Mouse (Mus musculus): ENCODE measurements around the gene Rnf180.

Gene Rnf180

DNA sequence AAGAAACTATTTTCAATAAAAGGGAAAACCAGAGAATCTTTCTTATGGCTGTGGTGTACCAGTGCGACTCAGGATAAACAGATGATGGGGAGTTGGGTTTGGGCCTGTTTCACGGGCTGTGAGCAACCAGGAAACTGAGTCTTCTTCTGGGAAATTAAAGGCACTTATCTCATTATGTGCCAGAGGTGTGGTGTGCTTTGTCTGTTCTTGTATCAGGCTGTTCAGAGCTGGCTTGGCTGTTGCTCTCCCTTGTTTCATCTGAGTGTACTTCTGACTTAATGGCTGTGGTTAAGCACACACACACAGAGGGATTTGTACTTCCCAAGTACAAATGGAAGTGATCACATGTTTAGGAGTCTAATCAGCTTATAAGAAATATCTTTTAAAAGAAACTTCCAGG, 190.2 kb downstream of the Rnf180 start:
- TF ChIP-seq GATA4 (IDR thresholded peaks at IDR 0.05; ENCODE audit: insufficient replicate concordance, low read length): no peak

DNA sequence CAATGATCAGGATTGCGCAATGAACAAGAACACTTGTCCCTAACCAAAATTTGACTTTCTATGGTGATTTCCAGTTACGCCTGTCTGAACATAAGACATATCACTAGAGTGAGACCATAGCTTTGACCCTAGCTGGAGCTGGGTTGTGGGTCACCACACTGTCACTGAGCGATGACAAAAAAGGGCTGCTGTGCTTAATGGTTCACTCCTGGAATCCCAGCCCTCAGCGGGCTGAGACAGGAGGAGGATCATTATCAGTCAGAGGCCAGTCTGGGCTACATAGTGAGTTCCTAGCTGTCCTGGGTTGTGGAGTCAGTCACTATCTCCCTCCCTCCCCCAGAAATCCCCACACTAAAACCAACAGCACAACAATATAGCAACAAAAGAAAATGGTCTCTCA, 193.9 kb downstream of the Rnf180 start:
- no peak for TF ChIP-seq GATA4 (IDR thresholded peaks at IDR 0.05; ENCODE audit: insufficient replicate concordance, low read length)

- TF ChIP-seq GATA4 (IDR thresholded peaks at IDR 0.05; ENCODE audit: insufficient replicate concordance, low read length): no peak
These were observed 198.3 kb downstream of the Rnf180 start for GRCm38 (mm10) chr13:105096316-105096715.

DNA sequence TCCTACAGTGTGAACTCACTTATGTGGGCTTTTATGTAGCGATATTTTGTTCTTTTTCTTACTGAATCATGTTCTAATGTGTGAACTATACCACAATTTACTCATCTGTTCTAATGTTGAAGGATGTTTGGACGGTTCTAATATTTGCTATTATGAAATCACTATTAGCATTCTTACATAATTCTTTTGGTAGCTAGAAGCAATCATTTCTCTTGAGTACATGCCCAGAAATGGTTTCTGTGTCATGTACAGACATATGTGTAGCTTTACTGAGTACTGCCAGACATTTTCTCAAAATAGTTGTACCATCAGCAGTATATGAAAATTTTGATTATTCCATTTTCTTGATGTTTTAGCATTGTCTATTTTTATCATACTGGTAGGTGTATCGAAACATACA, 205.3 kb downstream of the Rnf180 start:
- no peak for TF ChIP-seq GATA4 (IDR thresholded peaks at IDR 0.05; ENCODE audit: insufficient replicate concordance, low read length)

DNA sequence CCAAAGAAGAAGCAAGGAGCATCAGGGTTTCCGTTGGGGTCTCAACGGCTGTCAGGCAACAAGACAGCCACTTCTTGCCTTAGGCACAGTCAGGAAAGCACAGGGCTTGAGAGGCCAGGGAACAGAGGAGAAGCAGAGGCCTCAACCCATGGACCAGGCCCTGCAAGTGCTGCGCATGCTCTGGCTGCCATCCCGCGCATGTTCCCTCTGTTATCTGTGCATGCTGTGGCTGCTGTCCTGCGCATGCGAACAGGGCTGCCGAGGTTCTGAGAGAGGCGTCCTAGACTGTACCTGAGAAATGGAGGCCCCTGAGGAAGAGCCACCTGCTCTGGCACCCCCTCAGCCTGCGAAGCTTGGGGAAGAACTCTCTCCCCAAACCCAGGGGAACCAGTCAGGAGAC, 212.8 kb downstream of the Rnf180 start, which contains the start of gene 4933425L06Rik:
Gene 4933425L06Rik, plus strand, starts transcription at position 261 of the 400 bp plus-strand sequence.
- no peak for TF ChIP-seq GATA4 (IDR thresholded peaks at IDR 0.05; ENCODE audit: insufficient replicate concordance, low read length)
